Mouse (Mus musculus) adrenal gland, postnatal 25 days (tissue): Measurements from ENCODE around the gene Fcna. TPM values are rescaled to one million over a fixed set of nuclear protein-coding genes. Genes with fewer than 3 reads are reported as not detected.

ENCODE experiments used
- DNase-seq: peaks from one replicate; pipeline ENCODE4 v3.0.0; 2021; ENCODE audit warnings: mixed read lengths
- long read RNA-seq: library from polyadenylated mRNA; stranded (forward); transcript quantifications from one replicate; pipeline ENCODE4 v2.0.0, GENCODE M21; 2021
- total RNA-seq: library from RNA; stranded (reverse); gene quantifications from 2 replicates; pipeline ENCODE4 v1.2.3, GENCODE M21; 2021

The Fcna gene
- 2.6 and 2.7 TPM in 2 replicates for total RNA-seq
- long read RNA-seq, transcript Fcna-201 (10 exons, 1,374 nt) = major isoform, 13 of 17 reads
- long read RNA-seq, partial matches to known transcripts = 1 of 17 reads
- long read RNA-seq, other reads (novel, unspliced or antisense) = 3 of 17 reads

DNA sequence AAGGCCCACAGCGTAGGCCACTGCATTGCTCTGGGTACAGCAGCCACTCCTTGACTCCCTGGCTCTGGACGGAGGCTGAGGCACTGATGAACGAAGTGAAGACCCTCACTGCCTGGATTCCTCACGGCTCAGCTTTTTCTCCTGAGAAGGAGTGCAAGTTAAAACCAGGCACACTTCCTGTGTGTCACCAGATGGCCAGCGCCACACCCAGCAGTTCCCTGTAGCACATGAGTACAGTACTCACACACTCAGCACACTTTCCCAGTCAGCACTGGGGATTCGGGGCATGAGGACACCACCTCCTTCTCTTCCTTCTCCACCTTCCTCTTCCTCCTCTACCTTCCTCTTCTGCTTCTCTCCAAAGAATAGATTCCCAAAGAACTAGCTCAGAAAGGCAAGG lies at the start of gene Fcna:
TSS of gene Fcna (minus strand) at position 220 of the 400 bp plus-strand sequence.
- DNase-seq = no peak

DNA sequence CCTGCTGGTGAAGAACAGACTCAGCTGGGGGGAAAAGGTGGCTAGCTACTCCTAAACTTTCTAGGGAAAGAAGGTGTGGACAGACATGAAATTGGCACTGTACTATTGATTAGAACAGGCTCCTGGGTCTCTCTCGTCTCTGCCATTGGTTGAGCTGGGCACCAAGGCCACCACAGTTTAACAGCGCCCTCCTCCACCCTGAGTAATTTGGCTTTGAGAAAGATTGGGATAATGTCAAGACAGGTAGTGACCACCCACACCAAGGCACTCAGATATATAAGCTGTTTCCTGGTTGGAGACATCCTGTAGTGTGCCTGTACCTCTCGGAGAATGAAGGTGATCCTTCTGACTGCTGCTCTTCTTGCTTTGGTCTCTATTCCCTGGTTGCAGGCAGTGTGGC lies 48.7 kb upstream of the Fcna start, which contains the start of gene Lcn6:
TSS of gene Lcn6 (plus strand) at position 301 of the 400 bp plus-strand sequence.
- DNase-seq = no peak

DNA sequence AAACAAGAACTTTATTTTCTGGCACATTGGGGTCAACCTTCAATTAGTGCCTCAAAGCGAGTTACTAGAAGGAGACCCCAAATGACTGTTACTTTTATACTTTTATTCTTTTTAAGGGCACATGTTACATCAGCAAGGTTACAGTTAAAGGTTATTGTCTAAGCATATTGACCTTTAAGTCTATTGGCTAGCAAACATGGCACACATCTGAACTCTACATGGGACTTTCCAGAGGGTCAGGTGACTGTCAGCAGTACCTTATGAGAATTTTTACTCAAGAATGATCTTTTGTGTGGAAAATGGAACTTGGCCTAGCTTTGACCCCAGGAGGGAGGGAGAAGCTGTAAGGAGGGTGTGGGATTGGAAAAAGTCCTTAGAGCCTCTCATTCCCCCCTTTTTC lies 38.7 kb upstream of the Fcna start:
- no peak for DNase-seq

DNA sequence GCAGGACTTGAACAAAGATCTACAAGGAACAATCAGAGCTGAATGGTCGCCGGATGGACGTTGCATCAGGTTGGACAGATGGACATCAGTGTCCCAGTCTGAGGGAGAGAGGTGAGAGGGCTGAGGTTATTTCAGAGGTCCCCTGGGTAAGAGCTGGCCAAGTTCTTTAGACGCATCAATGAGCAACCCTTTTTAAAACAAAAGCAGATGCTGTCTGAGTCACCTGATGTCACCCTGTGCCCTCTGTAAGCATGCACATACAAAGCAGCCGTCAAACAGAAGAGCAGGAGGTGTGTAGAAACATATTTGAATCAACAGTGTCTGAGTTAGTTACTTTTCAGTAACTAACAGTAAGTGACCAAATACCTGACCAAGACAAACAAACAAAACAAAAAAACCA lies 36.3 kb upstream of the Fcna start:
- no peak for DNase-seq

DNA sequence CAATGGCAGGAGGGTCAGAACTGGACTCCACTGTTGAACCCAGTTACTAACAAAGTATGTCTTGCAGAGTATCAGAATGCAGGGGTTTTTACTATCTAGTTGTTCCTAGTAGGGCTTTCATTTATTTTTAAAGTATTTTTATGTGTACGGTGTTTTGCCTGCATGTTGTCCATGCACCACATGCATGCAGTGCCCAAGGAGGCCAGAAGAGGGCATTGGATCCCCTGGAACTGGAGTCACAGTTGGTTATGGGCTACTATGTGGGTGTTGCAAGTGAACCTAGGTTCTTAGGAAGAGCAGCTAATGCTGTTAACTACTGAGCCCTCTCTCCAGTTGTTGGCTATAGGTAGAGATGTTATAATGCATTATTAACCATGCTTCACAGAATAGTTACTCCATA lies 35.7 kb upstream of the Fcna start:
- DNase-seq = peak; percentile 79

DNA sequence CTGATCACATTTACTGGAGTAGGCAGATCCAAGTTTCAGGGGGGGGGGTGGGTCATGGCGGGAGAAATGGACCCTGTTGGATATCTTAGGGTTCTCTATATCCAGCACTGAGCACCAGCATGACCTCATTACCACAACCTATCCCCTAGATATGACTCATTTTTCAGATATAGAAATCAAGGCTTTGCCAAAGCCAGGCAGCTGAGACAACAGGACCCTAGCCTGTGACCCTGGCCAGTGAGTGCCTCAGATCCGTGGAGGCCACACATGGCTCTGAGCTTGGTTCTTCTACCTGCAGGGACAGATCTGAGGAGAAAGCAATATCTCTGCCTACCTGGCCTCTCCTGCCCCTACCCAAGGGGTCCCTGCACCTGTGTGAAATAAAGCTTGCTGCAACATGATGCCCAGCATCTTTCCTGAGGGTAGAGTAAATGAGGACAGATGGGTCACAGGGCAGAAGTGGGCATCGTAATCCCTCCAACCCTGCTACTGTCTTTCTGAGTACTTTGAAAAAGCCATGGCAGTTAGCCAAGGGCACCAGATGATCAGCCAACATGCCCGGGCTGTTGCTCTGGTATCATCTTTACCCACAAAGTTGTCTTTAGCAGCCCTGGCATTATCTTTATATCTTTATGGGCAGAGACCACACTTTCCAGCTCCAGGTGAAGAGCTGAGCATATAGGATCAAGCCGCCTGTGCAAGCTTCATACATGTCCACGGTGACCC lies 33.6 kb upstream of the Fcna start:
- DNase-seq = peak; percentile 14

DNA sequence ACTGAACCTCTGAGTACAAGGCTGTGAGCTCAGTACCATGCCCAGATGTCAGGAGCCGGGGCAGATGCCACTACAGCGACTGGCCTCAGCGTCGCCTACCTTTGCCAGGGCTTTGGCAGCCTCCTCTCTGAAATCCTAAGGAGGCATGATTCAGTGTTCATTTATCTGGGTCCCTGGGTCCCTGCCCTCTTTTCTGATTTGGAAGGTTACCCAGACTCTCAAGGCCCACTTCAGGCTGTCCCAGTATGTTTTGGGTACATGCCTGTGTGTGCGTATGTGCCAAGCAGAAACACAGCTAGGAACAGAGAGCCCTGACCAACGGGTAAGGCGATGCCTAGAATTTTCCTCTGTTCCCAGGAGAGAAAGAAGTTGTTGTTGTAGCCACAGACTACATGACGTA lies 32.4 kb upstream of the Fcna start:
- DNase-seq = no peak

DNA sequence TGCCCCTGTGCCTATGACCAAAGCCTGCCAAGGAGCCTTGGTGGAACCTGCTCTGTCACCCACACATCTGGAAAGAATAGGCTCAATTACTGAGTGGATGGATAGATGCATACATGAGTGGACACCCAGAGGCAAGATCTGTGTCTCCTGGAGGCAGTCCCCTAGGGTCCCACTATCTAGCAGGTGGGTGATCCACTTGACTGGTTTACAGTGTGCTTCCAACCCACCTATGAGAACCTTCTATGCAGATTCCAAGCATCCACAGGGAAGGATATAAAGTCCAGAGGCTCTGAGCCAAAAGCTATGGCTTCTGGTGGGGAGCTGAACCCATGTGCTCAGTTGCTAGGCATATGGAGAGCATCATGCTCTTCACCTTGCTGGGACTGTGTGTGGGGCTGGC lies 29.8 kb upstream of the Fcna start, which contains the start of gene Lcn5:
TSS of gene Lcn5 (plus strand) at position 301 of the 400 bp plus-strand sequence.
- DNase-seq = no peak

DNA sequence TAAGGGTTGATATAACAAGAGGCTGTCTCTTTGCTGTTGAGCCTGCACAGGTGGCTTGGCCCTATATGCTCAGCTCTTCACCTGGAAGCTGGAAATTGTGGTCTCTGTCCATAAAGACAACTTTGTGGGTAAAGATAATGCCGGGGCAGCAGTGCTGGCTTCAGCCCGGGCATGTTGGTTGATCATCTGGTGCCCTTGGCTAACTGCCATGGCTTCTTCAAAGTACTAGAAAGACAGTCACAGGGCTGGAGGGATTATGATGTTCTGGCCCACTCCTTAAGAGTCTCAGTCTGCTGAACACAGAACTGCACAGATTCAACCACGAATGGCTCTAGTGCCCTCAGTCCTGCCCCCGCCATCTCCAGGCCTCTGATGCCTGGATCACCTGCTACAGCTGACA lies 29.4 kb upstream of the Fcna start:
- peak; percentile 32 for DNase-seq

DNA sequence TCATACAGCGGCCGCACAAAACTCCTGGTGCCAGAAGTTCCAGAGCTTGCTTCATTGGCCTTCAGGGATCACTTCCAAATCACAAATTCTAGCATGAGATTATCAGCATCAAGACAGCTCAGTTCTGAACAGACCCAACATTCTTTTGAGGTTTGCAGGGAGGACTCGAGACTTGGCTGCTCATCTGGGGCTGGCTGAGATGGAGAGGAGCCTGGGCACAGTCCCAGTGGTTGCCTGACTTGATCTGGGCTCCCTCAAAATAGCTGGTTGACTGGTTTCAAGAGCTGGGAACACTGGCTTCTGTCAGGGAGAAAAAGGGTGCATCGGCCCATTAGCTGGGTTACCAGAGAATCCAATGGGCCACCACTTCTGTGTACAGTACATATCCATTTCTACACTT lies 28.9 kb upstream of the Fcna start:
- DNase-seq = no peak

DNA sequence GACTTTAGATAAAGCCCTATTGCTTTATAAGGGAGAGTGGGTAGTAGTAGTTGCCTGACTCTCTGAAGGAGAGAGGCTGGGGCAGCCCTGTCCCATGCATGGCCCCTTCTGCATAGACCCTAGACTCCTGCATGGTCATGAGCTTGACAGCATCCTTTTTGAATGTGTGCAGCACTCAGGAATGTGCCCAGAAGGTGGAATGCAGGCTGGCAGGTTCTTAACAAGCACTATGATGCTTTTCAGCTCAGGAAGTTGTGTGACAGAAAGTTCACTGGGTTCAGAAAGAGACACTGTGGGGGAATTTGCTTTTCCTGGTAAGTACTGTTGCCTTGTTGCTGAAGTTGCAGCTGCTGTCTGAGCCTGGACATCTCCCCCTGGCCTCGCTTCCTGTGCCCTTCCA lies 26.7 kb upstream of the Fcna start:
- DNase-seq = no peak

DNA sequence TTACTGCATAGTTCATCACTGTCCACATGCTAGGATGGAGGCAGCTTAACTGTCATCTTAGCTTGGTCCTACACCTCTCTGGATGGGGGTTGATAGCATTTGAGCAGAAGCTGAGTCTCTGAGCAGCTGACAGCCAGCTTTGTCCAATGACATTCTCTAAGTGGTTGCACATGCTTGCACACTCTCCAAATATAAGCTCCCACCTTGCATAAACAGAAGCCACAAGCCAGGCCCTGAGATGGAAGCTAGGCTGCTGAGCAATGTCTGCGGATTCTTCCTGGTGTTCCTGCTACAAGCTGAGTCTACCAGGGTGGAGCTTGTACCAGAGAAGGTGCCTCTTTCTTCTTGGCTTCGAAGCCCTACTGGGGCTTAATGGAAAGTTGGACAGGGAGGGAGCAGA lies 25.1 kb upstream of the Fcna start, which contains the start of gene Lcn8:
TSS of gene Lcn8 (plus strand) at position 219 of the 400 bp plus-strand sequence.
- DNase-seq = no peak

DNA sequence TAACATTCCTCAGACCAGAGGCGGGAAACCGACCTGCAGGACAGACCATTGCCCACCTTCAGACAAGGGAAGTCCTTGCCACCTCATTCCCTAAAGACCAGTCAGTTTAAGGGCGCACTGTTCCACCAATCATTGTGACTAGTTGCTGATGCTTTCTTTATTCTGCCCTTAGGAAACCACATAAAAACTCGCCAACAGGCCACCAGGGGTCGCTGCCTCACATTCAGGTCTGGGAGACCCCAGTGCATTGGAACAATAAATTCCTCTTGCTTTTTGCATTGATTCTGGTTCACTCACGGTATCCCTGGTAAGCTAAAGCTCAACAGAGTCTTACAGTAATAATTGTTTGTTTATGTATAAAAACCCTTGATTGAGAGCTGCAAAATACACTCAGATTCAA lies 12.1 kb upstream of the Fcna start:
- DNase-seq = peak; percentile 63

DNA sequence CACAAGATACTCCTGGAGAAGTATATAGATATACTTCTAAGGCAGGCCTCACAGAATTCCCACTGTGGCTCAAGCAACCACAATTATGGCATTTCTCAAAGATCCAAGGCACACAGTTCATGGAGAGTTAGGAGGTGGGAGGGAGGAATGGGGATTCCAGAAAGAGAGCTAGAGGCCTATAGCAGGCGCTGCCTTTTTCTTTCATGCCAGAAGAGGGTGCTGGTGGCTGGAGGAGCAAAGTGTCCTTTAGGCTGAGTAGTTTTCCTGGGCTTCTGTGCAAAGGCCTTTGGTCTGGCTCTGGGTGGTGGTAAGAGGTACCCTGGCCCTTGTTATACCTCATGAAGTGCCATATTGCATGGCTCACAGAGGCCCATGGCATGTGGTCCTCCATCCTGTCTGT lies 6.2 kb upstream of the Fcna start:
- DNase-seq = no peak

DNA sequence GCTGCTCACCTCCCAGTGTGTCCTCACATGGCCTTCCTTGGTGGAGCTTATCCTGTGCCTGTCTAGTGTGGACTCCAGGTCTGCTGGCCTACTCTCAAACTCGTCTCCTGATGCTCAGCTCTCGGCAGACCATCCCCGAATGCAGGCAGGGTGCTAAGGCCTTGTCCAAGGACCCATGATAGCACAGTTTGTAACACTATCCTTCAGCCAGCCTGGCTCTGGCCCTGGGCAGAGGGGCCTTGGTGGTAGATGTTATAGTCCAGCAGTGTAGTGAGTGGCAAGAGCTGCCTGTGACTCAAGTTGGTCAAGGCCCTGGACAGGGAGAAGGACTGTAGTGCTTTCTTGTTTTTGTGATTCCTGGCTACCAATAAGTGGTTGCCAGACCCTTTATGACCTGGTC lies 5.8 kb upstream of the Fcna start:
- peak; percentile 23 for DNase-seq

DNA sequence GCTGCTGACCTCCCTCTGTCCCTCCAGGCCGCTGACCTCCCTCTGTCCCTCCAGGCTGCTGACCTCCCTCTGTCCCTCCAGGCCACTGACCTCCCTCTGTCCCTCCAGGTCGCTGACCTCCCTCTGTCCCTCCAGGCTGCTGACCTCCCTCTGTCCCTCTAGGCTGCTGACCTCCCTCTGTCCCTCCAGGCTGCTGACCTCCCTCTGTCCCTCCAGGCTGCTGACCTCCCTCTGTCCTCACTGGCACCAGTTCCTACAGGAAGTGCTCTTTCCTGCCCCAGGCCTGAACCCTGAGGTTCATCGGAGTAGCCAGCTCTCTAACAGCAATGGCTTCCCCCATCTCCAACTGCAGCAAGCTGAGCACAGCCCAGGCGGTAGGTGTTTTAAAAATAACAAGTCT lies 908 bp upstream of the Fcna start:
- no peak for DNase-seq

DNA sequence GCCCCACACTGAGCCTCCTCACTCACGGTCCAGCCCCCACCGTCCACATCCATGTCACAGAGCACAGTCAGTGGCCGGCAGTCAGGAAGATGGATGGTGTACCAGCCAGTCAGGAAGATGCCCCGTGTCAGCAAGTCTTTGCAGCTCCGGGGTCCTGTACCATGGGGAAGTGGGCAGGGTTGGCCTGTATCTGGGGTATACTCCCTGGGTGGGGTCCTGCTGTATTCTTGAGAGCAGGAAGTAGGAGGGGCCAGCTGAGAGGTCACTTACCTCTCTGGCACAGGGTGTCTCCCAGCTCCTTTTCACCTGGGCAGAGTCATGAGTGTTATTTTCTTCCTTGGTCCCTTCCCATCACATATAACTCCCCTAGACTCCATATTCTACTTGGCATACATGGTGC lies 1.8 kb downstream of the Fcna start:
- no peak for DNase-seq

DNA sequence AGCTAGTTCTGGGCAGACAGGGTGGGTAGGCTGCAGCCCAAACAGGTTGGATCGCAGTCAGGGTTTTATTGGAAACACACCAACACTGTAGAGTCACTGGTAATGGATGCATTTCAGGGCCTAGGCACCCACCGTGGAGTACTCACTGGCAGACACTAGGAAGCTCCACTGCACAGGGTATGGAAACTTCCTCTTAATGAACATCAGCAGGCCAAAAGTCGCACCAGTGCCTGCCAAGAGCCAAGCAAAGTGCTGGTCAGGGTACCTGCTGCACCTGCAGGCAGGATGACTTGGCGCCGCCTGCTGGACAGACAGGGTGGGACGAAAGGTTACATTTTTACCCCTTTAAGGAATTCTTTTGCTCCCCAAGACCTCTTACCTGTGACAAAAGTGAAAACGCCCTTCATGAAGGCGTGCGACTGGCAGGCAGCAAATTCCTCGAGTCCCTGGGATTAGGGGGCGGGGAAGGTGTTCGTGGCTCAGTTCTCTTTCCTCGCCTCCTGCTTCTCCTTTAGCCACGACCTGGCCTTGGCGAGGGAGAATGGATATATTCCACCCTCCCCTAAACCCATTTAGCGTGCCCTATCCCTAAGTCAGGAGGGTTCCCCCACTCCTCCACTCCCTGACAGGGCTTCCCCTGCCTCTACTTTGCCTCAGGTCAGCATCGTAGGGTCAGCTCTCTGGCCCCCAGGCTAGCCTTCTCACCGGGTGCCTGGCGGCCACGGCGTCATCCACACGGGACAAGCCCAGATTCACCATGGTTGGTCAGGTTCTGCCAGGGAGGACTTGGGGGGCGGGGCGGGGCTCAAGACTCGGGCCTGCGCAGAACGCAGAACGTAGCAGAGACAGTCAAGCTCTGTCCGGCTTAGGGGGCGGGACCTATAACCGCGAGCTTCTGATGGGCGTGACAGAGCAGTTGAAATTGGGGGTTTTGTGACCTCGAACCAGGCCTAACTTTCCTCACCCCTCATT lies 6.3 kb downstream of the Fcna start, which contains the start of gene Tmem141:
TSS of gene Tmem141 (minus strand) at position 777 of the 972 bp plus-strand sequence.
- peak; percentile 94 for DNase-seq

DNA sequence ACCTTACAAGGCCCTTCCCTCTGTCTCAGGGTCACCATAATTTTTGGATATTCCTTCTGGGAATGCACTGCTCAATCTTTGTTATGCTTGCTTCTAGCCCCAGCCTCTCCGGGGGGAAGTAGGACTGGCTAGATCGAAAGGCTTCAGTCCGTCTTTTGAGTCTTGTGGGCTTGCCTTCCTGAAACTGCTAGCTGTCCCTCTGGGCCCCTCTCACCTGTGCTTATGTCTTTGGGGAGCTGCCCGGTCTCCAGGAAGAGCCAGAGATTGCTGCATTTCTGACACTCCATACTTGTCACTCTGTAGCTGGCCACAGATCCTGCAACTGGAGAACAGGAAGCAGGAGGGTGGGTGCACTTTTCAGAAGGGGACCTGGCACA lies 7.0 kb downstream of the Fcna start:
- DNase-seq = no peak

DNA sequence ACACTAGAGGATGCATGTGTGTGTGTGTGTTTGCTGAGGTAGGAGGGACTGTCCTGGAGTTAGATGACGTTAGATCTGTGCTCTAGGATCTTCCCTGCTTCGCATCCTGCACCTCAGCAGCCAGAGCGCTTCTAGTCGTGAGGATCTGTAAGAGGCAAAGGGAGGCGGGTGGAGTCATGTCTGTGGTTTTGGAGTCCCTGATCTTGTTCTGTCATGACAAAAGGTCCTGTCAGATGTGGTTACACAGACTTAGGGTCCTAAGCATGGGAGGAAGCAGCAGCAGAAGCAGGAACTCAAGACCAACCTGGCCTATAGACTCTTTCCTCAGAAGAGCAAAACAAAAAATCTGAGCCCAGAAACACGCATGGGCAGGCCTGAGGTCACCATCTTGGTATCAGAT lies 7.4 kb downstream of the Fcna start:
- no peak for DNase-seq

DNA sequence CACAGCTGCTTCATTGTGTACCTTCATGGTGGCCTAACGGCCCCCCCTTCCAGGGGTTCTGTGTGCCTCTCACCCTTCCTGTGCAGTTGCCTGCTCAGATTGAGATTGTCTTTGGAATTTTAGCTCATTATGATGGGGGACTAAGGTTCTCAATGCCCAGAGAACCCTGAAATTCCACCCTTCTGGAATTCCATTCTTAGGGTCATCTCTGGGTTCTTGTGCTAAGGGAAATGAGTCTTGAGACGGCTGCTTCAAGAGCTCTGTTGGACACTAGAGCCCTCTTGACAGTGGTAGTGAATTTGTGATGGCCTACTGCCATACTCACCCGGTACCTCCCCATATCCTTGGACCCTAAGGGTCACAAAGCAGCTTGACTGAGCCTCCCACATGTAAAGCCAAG lies 10.3 kb downstream of the Fcna start, which contains the start of gene Ccdc183:
TSS of gene Ccdc183 (minus strand) at position 101 of the 400 bp plus-strand sequence.
- DNase-seq = no peak

DNA sequence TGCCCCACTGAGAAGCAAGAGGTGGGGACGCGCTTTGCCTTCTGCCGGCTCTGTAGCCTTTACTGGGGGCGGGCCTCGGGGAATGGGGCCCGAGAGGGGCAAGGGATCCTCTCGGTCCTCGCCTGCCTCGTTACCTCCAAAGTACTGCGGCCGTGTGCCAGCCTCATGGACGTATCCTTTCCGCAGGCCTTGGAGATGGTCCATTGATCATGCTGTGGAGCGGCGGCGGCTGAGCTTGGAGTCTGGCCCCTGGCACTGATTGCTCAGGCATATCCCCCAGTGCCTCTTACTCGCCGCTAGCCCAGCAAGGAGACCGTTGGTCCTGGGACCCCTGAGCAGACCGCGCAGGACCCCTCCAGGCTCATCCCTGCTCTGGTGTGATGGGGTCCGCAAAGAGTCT lies 11.4 kb downstream of the Fcna start:
- DNase-seq = no peak

DNA sequence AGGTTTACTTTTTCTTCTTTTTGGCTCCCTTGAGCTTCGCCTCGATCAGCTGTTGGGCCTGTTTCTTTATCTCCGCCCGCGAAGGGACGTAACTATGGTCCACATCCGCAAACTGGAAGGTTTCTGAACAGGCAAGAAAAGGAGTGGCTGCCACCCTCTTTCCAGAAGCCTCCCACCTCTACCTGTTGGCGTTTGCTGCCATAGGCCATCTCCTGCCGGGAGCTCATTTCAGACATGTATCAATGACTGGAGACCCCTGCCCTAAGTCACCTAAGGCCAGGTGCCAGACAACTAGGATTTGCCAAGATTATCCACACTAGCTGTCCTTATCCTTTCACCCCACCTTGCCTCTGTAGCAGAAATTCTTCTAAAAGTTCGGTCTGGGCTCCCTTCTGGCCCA lies 19.2 kb downstream of the Fcna start:
- DNase-seq = no peak
